Mouse (Mus musculus) ES-CJ7 (cell line): ENCODE results near the gene N4bp1.

Experiments used
- DNase-seq: peaks from one replicate; pipeline ENCODE4 v3.0.0; 2011; ENCODE audit warnings: low read depth, low spot score

N4bp1 gene

GRCm38 (mm10) chr8:86766548-86767211 is 118.4 kb downstream of the N4bp1 start:
- peak; percentile 27 for DNase-seq

- no peak for DNase-seq
Observed at GRCm38 (mm10) chr8:86765669-86766068, 119.4 kb downstream of the N4bp1 start.

- DNase-seq, result peak; percentile 63
Observed at GRCm38 (mm10) chr8:86765155-86765554, 119.9 kb downstream of the N4bp1 start.

GRCm38 (mm10) chr8:86762806-86763205 is 122.3 kb downstream of the N4bp1 start:
- DNase-seq, result no peak

- no peak for DNase-seq
Observed at GRCm38 (mm10) chr8:86760746-86761145, 124.3 kb downstream of the N4bp1 start.

GRCm38 (mm10) chr8:86759090-86759491 is 126.0 kb downstream of the N4bp1 start:
- no peak for DNase-seq

DNA sequence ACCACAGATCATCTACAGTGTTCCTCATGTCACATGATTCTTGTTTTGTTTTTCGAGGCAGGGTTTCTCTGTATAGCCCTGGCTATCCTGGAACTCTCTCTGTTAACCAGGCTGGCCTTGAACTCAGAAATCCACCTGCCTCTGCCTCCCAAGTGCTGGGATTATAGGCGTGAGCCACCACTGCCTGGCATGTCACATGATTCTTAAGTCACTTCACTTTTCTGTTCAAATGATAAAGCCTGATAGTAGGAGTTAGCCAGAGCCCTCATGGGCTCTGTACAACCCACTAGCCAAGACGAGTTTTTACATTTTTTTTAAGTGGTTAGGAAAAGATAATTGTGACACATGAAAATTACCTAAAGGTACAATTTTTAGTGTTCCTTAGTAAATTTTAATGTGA is 126.4 kb downstream of the N4bp1 start:
- no peak for DNase-seq
